Mouse (Mus musculus): ENCODE measurements around the gene Slc25a21. TPM values are rescaled to one million over a fixed set of nuclear protein-coding genes. Genes with fewer than 3 reads are reported as not detected.

Gene Slc25a21
- total and polyA plus RNA-seq, 2 experiments from 2014 or later = 0.19 to 0.29 TPM

- no peak for TF ChIP-seq CTCF (IDR thresholded peaks at IDR 0.05; ENCODE audit: low read depth)
- H3K27me3 ChIP-seq (ENCODE audit: insufficient read depth, low read length) = no peaks in the 10 kb centered on the region
- ATAC-seq (peak; percentile 40; the same call in 1 of the 2 replicates), DNase-seq (peak; percentile 29)
- WGBS = 20% methylated on average over 3 of the region's 3 CpGs
- H3K9me3 ChIP-seq (ENCODE audit: low read length) = no peaks in the 10 kb centered on the region
- H3K27ac ChIP-seq (ENCODE audit: low read depth, low read length) = no peak overlapping the region
- no peaks in the 10 kb centered on the region; the same call in 1 of the 2 replicates for H3K4me1 ChIP-seq (ENCODE audit: insufficient read depth)
- no peak overlapping the region for H3K4me3 ChIP-seq (ENCODE audit: low read depth, low read length)
- no peak overlapping the region for H3K4me2 ChIP-seq (ENCODE audit: low read depth)
- H3K36me3 ChIP-seq (ENCODE audit: insufficient read depth) = no peaks in the 10 kb centered on the region
- no peak overlapping the region for H3K9ac ChIP-seq
These were observed 345.8 kb downstream of the Slc25a21 start for GRCm38 (mm10) chr12:56851464-56851863.

- ATAC-seq (no peak), DNase-seq (no peak)
- Histone ChIP-seq H3K9me3 (ENCODE audit: low read length) (no peaks in the 10 kb centered on the region), H3K27me3 (ENCODE audit: insufficient read depth, low read length) (no peaks in the 10 kb centered on the region), H3K4me1 (ENCODE audit: insufficient read depth) (0 out of 2 replicates have a peak, but pooled peaks cover 6% of the 10 kb centered on the region), H3K36me3 (ENCODE audit: insufficient read depth) (no peaks in the 10 kb centered on the region), H3K4me2 (ENCODE audit: low read depth) (no peak overlapping the region), H3K27ac (ENCODE audit: low read depth, low read length) (no peak overlapping the region), H3K4me3 (ENCODE audit: low read depth, low read length) (no peak overlapping the region), H3K9ac (no peak overlapping the region)
- 38% methylated on average over 1 of the region's 1 CpGs for WGBS
- TF ChIP-seq CTCF (IDR thresholded peaks at IDR 0.05; ENCODE audit: low read depth) = no peak
These were observed 367.3 kb downstream of the Slc25a21 start for GRCm38 (mm10) chr12:56829945-56830344.

GRCm38 (mm10) chr12:56829455-56829883, 367.8 kb downstream of the Slc25a21 start:
- Histone ChIP-seq H3K27ac (ENCODE audit: low read depth, low read length) (no peak overlapping the region), H3K36me3 (ENCODE audit: insufficient read depth) (no peaks in the 10 kb centered on the region), H3K9ac (no peak overlapping the region), H3K27me3 (ENCODE audit: insufficient read depth, low read length) (no peaks in the 10 kb centered on the region), H3K4me2 (ENCODE audit: low read depth) (peak overlapping the region; percentile 27), H3K4me3 (ENCODE audit: low read depth, low read length) (peak overlapping the region; percentile 11; the same call in 1 of the 2 replicates), H3K9me3 (ENCODE audit: low read length) (no peaks in the 10 kb centered on the region), H3K4me1 (ENCODE audit: insufficient read depth) (0 out of 2 replicates have a peak, but pooled peaks cover 6% of the 10 kb centered on the region)
- 2% methylated on average over 5 of the region's 5 CpGs for WGBS
- TF ChIP-seq CTCF (IDR thresholded peaks at IDR 0.05; ENCODE audit: low read depth) = no peak
- ATAC-seq (peak; percentile 90), DNase-seq (peak; percentile 50)

- Histone ChIP-seq H3K27me3 (ENCODE audit: insufficient read depth, low read length) (no peaks in the 10 kb centered on the region), H3K4me2 (ENCODE audit: low read depth) (no peak overlapping the region), H3K4me3 (ENCODE audit: low read depth, low read length) (no peak overlapping the region), H3K9me3 (ENCODE audit: low read length) (no peaks in the 10 kb centered on the region), H3K36me3 (ENCODE audit: insufficient read depth) (no peaks in the 10 kb centered on the region), H3K4me1 (ENCODE audit: insufficient read depth) (0 out of 2 replicates have a peak, but pooled peaks cover 6% of the 10 kb centered on the region), H3K9ac (no peak overlapping the region), H3K27ac (ENCODE audit: low read depth, low read length) (no peak overlapping the region)
- WGBS = 54% methylated on average over 8 of the region's 8 CpGs
- no peak for ATAC-seq
- no peak for TF ChIP-seq CTCF (IDR thresholded peaks at IDR 0.05; ENCODE audit: low read depth)
- DNase-seq = no peak
These were observed 369.4 kb downstream of the Slc25a21 start for GRCm38 (mm10) chr12:56827808-56828384.

GRCm38 (mm10) chr12:56824688-56825087, 372.6 kb downstream of the Slc25a21 start:
- ATAC-seq (no peak), DNase-seq (no peak)
- TF ChIP-seq CTCF (IDR thresholded peaks at IDR 0.05; ENCODE audit: low read depth) = no peak
- Histone ChIP-seq H3K27ac (ENCODE audit: low read depth, low read length) (no peak overlapping the region), H3K9ac (no peak overlapping the region), H3K4me1 (ENCODE audit: insufficient read depth) (0 out of 2 replicates have a peak, but pooled peaks cover 6% of the 10 kb centered on the region), H3K9me3 (ENCODE audit: low read length) (no peaks in the 10 kb centered on the region), H3K4me2 (ENCODE audit: low read depth) (no peak overlapping the region), H3K4me3 (ENCODE audit: low read depth, low read length) (no peak overlapping the region), H3K27me3 (ENCODE audit: insufficient read depth, low read length) (no peaks in the 10 kb centered on the region), H3K36me3 (ENCODE audit: insufficient read depth) (no peaks in the 10 kb centered on the region)
- WGBS = 71% methylated on average over 5 of the region's 5 CpGs

- no peak overlapping the region for H3K4me3 ChIP-seq (ENCODE audit: low read depth, low read length)
- no peak overlapping the region for H3K9ac ChIP-seq
- no peaks in the 10 kb centered on the region for H3K36me3 ChIP-seq (ENCODE audit: insufficient read depth)
- ATAC-seq = no peak
- H3K27ac ChIP-seq (ENCODE audit: low read depth, low read length) = no peak overlapping the region
- H3K27me3 ChIP-seq (ENCODE audit: insufficient read depth, low read length) = no peaks in the 10 kb centered on the region
- WGBS = 65% methylated on average over 2 of the region's 2 CpGs
- no peak overlapping the region for H3K4me2 ChIP-seq (ENCODE audit: low read depth)
- no peak for TF ChIP-seq CTCF (IDR thresholded peaks at IDR 0.05; ENCODE audit: low read depth)
- no peaks in the 10 kb centered on the region for H3K4me1 ChIP-seq (ENCODE audit: insufficient read depth)
- H3K9me3 ChIP-seq (ENCODE audit: low read length) = no peaks in the 10 kb centered on the region
- no peak for DNase-seq
These were observed 375.1 kb downstream of the Slc25a21 start for GRCm38 (mm10) chr12:56822122-56822521.

GRCm38 (mm10) chr12:56820604-56821003, 376.7 kb downstream of the Slc25a21 start:
- ATAC-seq = no peak
- no peak for TF ChIP-seq CTCF (IDR thresholded peaks at IDR 0.05; ENCODE audit: low read depth)
- Histone ChIP-seq H3K27ac (ENCODE audit: low read depth, low read length) (no peak overlapping the region), H3K4me2 (ENCODE audit: low read depth) (no peak overlapping the region), H3K4me3 (ENCODE audit: low read depth, low read length) (no peak overlapping the region), H3K9ac (no peak overlapping the region), H3K9me3 (ENCODE audit: low read length) (no peaks in the 10 kb centered on the region), H3K36me3 (ENCODE audit: insufficient read depth) (no peaks in the 10 kb centered on the region), H3K4me1 (ENCODE audit: insufficient read depth) (no peaks in the 10 kb centered on the region), H3K27me3 (ENCODE audit: insufficient read depth, low read length) (no peaks in the 10 kb centered on the region)
- DNase-seq = no peak
- 97% methylated on average over 2 of the region's 2 CpGs for WGBS

All from forebrain, postnatal 0 days (tissue).